Mouse (Mus musculus): ENCODE measurements around the gene Rab34. TPM values are rescaled to one million over a fixed set of nuclear protein-coding genes. Genes with fewer than 3 reads are reported as not detected.

Gene Rab34
- 7.2 and 11.3 TPM in 2 replicates for polyA plus RNA-seq (2012; ENCODE audit: low replicate concordance)

DNA sequence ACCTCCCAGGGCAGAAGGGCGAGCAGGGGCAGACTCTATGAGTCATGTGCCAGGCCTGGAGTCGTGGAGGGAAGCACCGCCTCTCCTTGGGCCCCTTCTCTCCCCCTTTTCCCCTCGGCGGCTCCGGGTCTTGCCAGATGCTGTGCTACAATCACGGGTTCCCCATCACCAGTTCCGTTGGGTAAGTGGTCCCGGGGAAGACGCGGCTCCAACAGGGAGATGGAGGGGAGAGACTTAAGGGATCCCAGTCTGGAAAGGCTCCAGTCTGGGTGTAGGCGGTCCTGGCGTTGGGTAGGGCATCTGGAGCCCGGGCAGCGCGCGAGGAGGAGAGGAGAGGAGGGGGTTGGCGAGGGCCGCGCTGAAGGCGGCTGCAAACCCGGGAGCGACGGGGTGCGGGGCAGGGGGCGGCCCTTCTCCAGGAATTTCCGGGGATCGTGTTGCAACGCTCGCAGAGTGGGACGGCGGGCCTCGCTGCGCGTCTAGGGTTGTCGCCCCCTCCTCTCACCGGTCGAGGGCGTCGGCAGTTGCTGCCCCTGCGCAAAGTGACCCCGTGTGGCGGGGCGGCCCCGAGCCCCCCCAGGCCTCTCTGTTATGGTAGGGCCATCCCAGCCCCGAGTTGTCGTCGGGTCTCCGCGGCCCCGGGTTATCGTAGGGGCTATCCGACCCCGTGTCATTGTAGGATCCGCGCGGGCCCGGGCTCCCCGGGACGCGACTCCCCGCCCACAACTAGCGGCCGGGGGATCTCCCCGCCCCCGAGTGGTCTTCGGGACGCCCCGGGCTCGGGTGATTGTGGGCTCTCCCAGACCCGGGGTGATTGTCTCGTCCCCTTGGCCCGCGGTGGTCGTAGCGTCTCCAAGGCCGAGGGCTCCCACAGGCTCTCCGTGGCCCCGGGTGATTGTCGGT lies at the start of gene Rab34:
Rab34 (plus strand) TSS at position 100 of the 903 bp plus-strand sequence.

DNA sequence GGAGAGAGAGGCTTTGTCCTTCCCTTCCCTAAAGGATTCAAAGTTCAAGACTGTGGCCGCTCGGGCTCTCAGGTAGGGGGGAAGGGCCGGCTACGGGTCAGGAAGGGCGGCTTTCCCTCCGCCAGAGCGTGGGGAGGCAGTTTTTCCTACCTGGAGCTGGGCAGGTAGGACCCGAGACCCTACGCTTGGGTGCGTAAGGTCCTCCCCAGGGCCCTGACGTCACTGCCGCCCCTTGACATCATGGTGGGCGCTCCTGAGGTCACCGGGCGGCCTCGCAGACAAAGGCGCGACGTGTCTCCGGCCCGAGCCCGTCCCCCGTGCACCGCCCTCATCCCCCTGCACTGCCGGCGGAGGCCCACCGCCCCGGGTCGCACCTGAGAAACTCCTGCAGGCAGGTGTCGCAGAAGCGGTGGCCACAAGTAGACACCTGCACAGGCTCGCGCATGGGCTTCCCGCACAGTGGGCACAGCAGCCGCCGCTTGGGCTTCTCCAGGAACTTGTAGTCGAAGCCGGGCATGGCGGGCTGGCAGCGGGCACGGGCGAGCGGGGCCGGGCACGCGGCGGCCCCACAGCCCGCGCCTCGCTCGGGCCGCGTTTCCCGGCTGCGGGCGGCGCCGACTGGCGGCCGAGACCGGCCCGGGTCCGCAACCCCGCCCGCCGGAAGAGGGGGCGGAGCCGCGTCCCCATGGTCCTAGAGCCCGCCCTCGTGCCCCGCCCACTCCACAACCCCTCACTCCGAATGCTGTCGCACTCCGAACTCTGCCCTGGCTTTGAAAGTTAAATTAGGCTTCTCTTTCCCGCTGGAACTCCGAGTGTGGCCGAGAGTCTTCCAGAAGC lies 23.1 kb upstream of the Rab34 start, which contains the start of gene Traf4:
Traf4 (minus strand) TSS at position 666 of the 837 bp plus-strand sequence.

DNA sequence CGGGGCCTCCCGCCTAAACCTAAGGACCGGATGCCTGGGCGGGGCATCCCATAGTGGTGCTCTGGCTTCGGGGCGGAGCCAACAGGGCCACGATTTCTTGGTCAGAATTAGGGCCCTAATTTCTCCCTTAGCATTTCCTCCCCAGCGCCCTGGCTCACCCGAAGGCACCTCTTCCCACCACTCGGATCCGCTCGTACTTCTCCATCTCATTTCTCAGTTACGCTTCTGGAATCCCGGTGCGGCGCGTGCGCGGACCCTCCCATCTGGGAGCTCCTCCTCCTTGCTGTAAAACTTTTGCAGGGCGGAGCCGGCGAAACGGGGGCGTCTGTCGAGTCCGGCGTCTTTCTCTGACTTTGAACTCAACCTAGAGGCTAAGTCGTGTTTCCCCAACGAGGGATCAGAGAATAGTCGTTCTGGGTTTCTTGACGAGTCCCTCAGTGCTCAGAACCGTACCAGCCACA lies 11.8 kb upstream of the Rab34 start, which contains the start of the genes Nek8 and Tlcd1:
Nek8 (minus strand) TSS at position 274 of the 461 bp plus-strand sequence.
Tlcd1 (plus strand) TSS at position 310 of the 461 bp plus-strand sequence.

DNA sequence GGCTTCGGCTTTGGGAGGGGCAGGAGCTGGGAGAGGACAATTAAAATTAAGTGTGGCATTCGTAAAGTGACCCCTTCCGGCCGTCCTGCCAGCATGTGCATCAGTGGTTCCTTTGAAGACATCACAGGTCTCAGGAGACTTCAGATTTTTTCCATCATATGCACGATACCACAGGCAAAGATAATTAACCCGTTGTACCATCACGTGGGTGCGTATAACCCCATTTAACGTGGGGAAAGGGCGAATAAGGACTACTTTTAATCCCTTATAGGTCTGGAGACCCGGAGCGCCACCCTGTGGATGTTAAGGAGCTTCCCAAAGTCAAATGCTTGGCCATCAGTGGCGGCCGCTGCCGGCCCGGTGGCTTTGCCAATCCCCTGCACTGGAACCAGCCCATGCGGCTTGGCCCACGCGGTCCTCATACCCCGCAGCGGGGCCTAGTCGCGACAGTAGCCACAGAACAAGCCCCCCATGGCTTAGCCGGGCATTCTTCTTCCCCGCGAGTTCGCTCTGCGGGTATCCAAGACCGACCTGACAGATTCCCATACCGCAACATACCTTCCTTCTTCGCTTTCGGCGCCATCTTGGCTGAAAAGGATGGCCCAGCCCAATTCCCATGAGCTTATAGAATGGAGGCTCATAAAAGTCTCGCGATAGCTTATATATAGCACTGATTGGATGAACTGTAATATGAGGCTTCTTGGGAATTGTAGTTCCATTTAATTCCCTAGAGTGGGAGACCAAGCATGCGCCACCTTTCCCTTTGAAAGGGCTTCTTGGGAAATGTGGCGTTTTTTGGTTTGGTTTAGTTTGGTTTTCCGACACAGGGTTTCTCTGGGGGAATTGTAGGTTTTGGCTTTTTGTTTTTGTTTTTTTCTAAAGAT lies 5.0 kb upstream of the Rab34 start, which contains the start of gene Rpl23a:
Rpl23a (minus strand) TSS at position 624 of the 884 bp plus-strand sequence.

DNA sequence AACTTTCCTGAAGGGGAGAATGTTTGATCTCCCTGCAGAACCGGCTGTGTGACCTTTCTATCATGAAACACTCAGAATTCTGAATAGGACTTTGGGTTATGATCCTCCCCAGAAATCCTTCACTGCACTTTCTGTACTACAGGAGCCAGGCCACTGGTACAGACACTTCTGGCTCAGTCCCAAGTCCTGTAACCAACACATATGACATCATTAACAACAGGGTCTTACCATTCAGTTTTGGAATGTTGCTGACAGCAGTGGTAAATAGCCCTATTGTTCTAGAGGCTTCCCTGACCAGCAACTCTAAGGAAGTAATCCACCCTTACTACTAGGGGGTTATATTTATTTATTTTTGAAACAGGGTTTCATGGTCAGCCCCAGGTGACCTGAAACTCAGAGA lies 4.9 kb downstream of the Rab34 start, which contains the start of gene Proca1:
Proca1 (plus strand) TSS at position 280 of the 400 bp plus-strand sequence.

Other genes starting within 250 kb of the Rab34 start
- gene Phf12, start 205.7 kb upstream of the Rab34 start, polyA plus RNA-seq (2012; ENCODE audit: low replicate concordance), result 181 and 347 TPM in 2 replicates
- gene Dhrs13, start 156.2 kb upstream of the Rab34 start, polyA plus RNA-seq (2012; ENCODE audit: low replicate concordance), result 1.5 and 3.2 TPM in 2 replicates
- 28.2 and 40.1 TPM in 2 replicates for gene Flot2, start 150.5 kb upstream of the Rab34 start, polyA plus RNA-seq (2012; ENCODE audit: low replicate concordance)
- gene Eral1, start 108.0 kb upstream of the Rab34 start, polyA plus RNA-seq (2012; ENCODE audit: low replicate concordance), result 4.2 and 6.0 TPM in 2 replicates
- 34.4 and 71.5 TPM in 2 replicates for gene Fam222b, start 93.8 kb upstream of the Rab34 start, polyA plus RNA-seq (2012; ENCODE audit: low replicate concordance)
- gene Traf4, start 22.8 kb upstream of the Rab34 start, polyA plus RNA-seq (2012; ENCODE audit: low replicate concordance), result 21.7 and 48.0 TPM in 2 replicates
- gene Nek8, start 11.8 kb upstream of the Rab34 start, polyA plus RNA-seq (2012; ENCODE audit: low replicate concordance), result 10.0 and 12.8 TPM in 2 replicates
- gene Tlcd1, start 11.7 kb upstream of the Rab34 start, polyA plus RNA-seq (2012; ENCODE audit: low replicate concordance), result 27.8 and 37.9 TPM in 2 replicates
- gene Rpl23a, start 4.8 kb upstream of the Rab34 start, polyA plus RNA-seq (2012; ENCODE audit: low replicate concordance), result 197 and 2,234 TPM in 2 replicates
- 0.20 TPM in 1 of 2 replicates, not detected in the other for gene Proca1, start 5.0 kb downstream of the Rab34 start, polyA plus RNA-seq (2012; ENCODE audit: low replicate concordance)
- gene Sdf2, start 57.3 kb downstream of the Rab34 start, polyA plus RNA-seq (2012; ENCODE audit: low replicate concordance), result 7.2 and 15.6 TPM in 2 replicates
- 68.1 and 97.6 TPM in 2 replicates for gene Supt6, start 57.6 kb downstream of the Rab34 start, polyA plus RNA-seq (2012; ENCODE audit: low replicate concordance)
- gene 2610507B11Rik, start 73.3 kb downstream of the Rab34 start, polyA plus RNA-seq (2012; ENCODE audit: low replicate concordance), result 23.0 and 73.1 TPM in 2 replicates
- gene BC030499, start 102.4 kb downstream of the Rab34 start, polyA plus RNA-seq (2012; ENCODE audit: low replicate concordance), result not detected in 2 replicates
- gene Spag5, start 113.1 kb downstream of the Rab34 start, polyA plus RNA-seq (2012; ENCODE audit: low replicate concordance), result 2.1 and 18.1 TPM in 2 replicates
- 0.53 and 3.2 TPM in 2 replicates for gene Aldoc, start 134.5 kb downstream of the Rab34 start, polyA plus RNA-seq (2012; ENCODE audit: low replicate concordance)
- gene Pigs, start 140.0 kb downstream of the Rab34 start, polyA plus RNA-seq (2012; ENCODE audit: low replicate concordance), result 39.9 and 105 TPM in 2 replicates
- gene Unc119, start 155.1 kb downstream of the Rab34 start, polyA plus RNA-seq (2012; ENCODE audit: low replicate concordance), result 58.3 and 116 TPM in 2 replicates
- gene Foxn1, start 198.1 kb downstream of the Rab34 start, polyA plus RNA-seq (2012; ENCODE audit: low replicate concordance), result not detected in 2 replicates
- 0.12 TPM in 1 of 2 replicates, not detected in the other for gene Slc13a2, start 233.8 kb downstream of the Rab34 start, polyA plus RNA-seq (2012; ENCODE audit: low replicate concordance)